Mouse (Mus musculus) lung, postnatal 36 days (tissue): ENCODE results near the gene Olfr1537.

ENCODE experiments used
- DNase-seq: peaks from one replicate; pipeline ENCODE4 v3.0.0; 2022; ENCODE audit warnings: mixed read lengths

Olfr1537 gene

DNA sequence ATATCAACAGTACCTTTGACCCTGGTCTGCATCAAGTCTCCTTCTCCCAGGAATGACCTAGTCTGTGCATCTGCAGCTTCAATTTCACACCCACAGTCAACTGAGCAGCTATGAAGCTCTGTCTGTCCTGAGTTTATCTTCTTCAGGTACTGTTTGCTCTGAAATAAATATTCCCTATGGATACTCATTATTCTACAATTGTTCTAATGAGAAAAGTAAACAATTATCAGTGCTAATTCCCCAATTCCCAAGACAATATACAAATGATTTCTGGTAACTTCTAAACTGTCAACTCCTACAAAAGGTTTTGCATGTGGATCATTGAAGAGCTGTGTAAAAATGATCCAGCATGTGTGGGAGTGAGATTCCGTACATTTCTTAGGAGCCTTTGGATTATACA lies at the start of gene Olfr1537:
TSS of gene Olfr1537 (minus strand) at position 101 of the 400 bp plus-strand sequence.
- DNase-seq = no peak

DNA sequence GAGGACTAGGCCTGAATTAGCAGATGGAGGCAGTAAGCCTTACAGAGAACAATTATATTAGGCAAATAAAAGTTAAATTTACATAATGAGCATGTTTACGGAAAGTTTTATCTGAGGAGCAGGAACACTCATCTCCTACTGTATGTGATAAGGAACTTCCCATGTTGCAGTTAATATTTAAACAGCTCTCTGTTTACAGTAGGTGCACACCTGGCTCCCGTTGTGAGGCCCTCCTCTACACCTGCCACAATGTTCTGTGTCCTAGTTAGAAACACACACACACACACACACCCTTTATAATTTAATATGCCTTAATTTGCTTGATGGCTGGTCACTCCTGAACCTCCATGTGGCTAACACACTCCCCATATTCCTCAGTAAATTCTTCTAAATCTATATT lies 37.3 kb upstream of the Olfr1537 start:
- no peak for DNase-seq

DNA sequence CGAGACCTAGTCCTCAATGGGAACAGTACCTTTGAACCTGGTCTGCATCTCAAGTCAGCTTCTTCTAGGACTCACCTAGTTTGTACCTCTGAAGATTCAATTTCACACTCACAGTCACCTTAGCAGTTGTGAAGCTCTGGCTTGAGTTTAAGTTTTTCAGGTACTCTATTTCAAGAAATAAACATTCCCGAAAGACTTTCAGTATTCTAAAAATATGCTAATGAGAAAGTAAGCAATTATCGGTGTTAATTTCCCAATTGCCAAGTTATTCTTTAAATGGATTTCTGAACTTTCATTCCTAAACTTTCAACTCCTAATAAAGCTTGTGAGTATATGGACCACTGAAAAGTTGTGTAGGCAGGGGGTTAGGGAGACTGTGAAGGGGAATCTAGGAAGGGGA lies 26.9 kb upstream of the Olfr1537 start, which contains the start of gene Olfr945:
TSS of gene Olfr945 (minus strand) at position 101 of the 400 bp plus-strand sequence.
- no peak for DNase-seq

DNA sequence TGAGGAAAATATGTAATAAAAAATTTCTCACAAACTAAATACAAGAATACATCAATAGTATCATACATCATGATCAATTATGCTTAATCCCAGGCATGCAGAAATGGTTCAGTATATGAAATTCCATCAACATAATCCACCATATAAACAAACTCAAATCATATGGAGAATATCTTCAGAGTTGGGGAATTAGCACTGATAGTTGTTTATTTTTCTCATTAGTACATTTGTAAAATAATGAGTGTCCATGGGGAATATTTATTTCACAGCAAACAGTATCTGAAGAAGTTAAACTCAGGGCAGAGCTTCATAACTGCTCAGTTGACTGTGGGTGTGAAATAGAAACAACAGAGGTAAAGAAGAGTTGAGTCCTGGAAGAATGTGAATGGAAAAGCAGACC lies 48.2 kb downstream of the Olfr1537 start, which contains the start of gene Olfr944:
TSS of gene Olfr944 (plus strand) at position 301 of the 400 bp plus-strand sequence.
- DNase-seq = no peak
